Mouse (Mus musculus) hindbrain, embryonic 14.5 days (tissue): ENCODE measurements around the gene Dnajb2. TPM values are rescaled to one million over a fixed set of nuclear protein-coding genes. Genes with fewer than 3 reads are reported as not detected.

Source experiments
- ATAC-seq: fragments of 200-750 bp; cut with Nextera tagmentation; 2 replicates; pipeline ENCODE4 v1.8.0; 2017; ENCODE audit warnings: moderate number of reproducible peaks, mild to moderate bottlenecking, moderate TSS enrichment, moderate library complexity; ENCODE audit not compliant: low FRiP score
- DNase-seq: peaks from one replicate; pipeline ENCODE4 v3.0.0-alpha.2; 2015; ENCODE audit warnings: low spot score
- H3K27ac ChIP-seq: fragments of 300-500 bp; sonication (generic); 2 replicates; pipeline ENCODE4 v1.5.1; 2014; ENCODE audit warnings: mild to moderate bottlenecking, moderate library complexity
- H3K27me3 ChIP-seq: fragments of 300-500 bp; sonication (generic); 2 replicates; pipeline ENCODE4 v1.6.1; 2014; ENCODE audit warnings: mild to moderate bottlenecking, low read length, mixed read lengths; ENCODE audit not compliant: control insufficient read depth, insufficient read depth
- H3K36me3 ChIP-seq: fragments of 300-500 bp; sonication (generic); replicated peaks from 2 replicates; pipeline ENCODE4 v1.6.1; 2014; ENCODE audit not compliant: control insufficient read depth, insufficient read depth
- H3K4me1 ChIP-seq: fragments of 300-500 bp; sonication (generic); replicated peaks from 2 replicates; pipeline ENCODE4 v1.6.1; 2014; ENCODE audit warnings: antibody characterized with exemption, low read length, mixed read lengths; ENCODE audit not compliant: control insufficient read depth, insufficient read depth
- H3K4me2 ChIP-seq: fragments of 300-500 bp; sonication (generic); replicated peaks from 2 replicates; pipeline ENCODE4 v1.6.1; 2014; ENCODE audit warnings: mild to moderate bottlenecking, moderate library complexity
- H3K4me3 ChIP-seq: fragments of 300-500 bp; sonication (generic); replicated peaks from 2 replicates; pipeline ENCODE4 v1.5.1; 2014; ENCODE audit warnings: mild to moderate bottlenecking, low read length
- H3K9ac ChIP-seq: fragments of 300-500 bp; sonication (generic); 2 replicates; pipeline ENCODE4 v1.6.1; 2014
- H3K9me3 ChIP-seq: fragments of 300-500 bp; sonication (generic); 2 replicates; pipeline ENCODE4 v1.6.1; 2016; ENCODE audit warnings: low read length; ENCODE audit not compliant: control insufficient read depth
- WGBS: fragments of 180-500 bp; shearing (Covaris S2); extraction: QIAGEN DNeasy Blood & Tissue Kit; methylation state at CpG from one replicate; pipeline ENCODE4 v1.1.7; 2014; 5-methylcytosine and 5-hydroxymethylcytosine counted together
- polyA plus RNA-seq: library from polyadenylated mRNA; unstranded; fragments of >200 nt; fragmentation: Nextera tagmentation; extraction: Ambion mirVana; gene quantifications from 2 replicates; pipeline ENCODE4 v1.2.1, GENCODE M21; 2014

Gene Dnajb2
- 39.5 and 45.2 TPM in 2 replicates for polyA plus RNA-seq

- DNase-seq (peak; percentile 68), ATAC-seq (peak; percentile 89)
- Histone ChIP-seq H3K9me3 (no peaks in the 10 kb centered on the region), H3K27me3 (no peaks in the 10 kb centered on the region), H3K27ac (peak within 1 kb of the TSS; percentile 87), H3K4me3 (peak within 1 kb of the TSS; percentile 63), H3K4me2 (peak within 1 kb of the TSS; percentile 83), H3K36me3 (peaks cover 20% of the 10 kb centered on the region), H3K4me1 (peaks cover 15% of the 10 kb centered on the region), H3K9ac (peak within 1 kb of the TSS; percentile 85)
- 1% methylated on average over 64 of the region's 64 CpGs for WGBS
Observed at GRCm38 (mm10) chr1:75236117-75237050, at the start of gene Dnajb2. Dnajb2 (plus strand) TSS chr1:75236406.

- Histone ChIP-seq H3K9me3 (no peaks in the 10 kb centered on the region), H3K4me1 (peaks cover 13% of the 10 kb centered on the region), H3K9ac (no peak overlapping the region), H3K27ac (no peak overlapping the region), H3K36me3 (peaks cover 77% of the 10 kb centered on the region), H3K27me3 (no peaks in the 10 kb centered on the region), H3K4me2 (no peak overlapping the region), H3K4me3 (no peak overlapping the region)
- ATAC-seq (no peak), DNase-seq (no peak)
Observed at GRCm38 (mm10) chr1:75187126-75187525, 49.1 kb upstream of the Dnajb2 start.

GRCm38 (mm10) chr1:75187914-75188483 lies 48.2 kb upstream of the Dnajb2 start:
- Histone ChIP-seq H3K9me3 (no peaks in the 10 kb centered on the region), H3K36me3 (peaks cover 68% of the 10 kb centered on the region), H3K27me3 (no peaks in the 10 kb centered on the region), H3K4me2 (no peak overlapping the region), H3K4me3 (no peak overlapping the region), H3K27ac (no peak overlapping the region), H3K9ac (no peak overlapping the region), H3K4me1 (peaks cover 20% of the 10 kb centered on the region)
- DNase-seq = no peak
- WGBS = 98% methylated on average over 2 of the region's 2 CpGs
- no peak for ATAC-seq

- no peak for DNase-seq
- H3K36me3 ChIP-seq = peaks cover 49% of the 10 kb centered on the region
- H3K9ac ChIP-seq = 0 out of 2 replicates have a peak overlapping the region, but pooled peaks have one; percentile 89
- no peak for ATAC-seq
- H3K4me1 ChIP-seq = peaks cover 26% of the 10 kb centered on the region
- H3K27me3 ChIP-seq = no peaks in the 10 kb centered on the region
- WGBS = 76% methylated on average over 2 of the region's 2 CpGs
- no peak overlapping the region for H3K4me3 ChIP-seq
- no peak overlapping the region for H3K27ac ChIP-seq
- H3K4me2 ChIP-seq = peak overlapping the region; percentile 92
- H3K9me3 ChIP-seq = no peaks in the 10 kb centered on the region
Observed at GRCm38 (mm10) chr1:75190577-75190976, 45.6 kb upstream of the Dnajb2 start.

- Histone ChIP-seq H3K4me3 (peak overlapping the region; percentile 78), H3K27ac (peak overlapping the region; percentile 96), H3K9me3 (no peaks in the 10 kb centered on the region), H3K36me3 (peaks cover 49% of the 10 kb centered on the region), H3K4me2 (peak overlapping the region; percentile 92), H3K4me1 (peaks cover 26% of the 10 kb centered on the region), H3K27me3 (no peaks in the 10 kb centered on the region), H3K9ac (peak overlapping the region; percentile 89)
- no peak for ATAC-seq
- WGBS = 43% methylated on average over 5 of the region's 5 CpGs
- no peak for DNase-seq
Observed at GRCm38 (mm10) chr1:75191258-75191621, 45.0 kb upstream of the Dnajb2 start.

- WGBS = under 1% methylated on average over 54 of the region's 56 CpGs
- Histone ChIP-seq H3K9ac (peak within 1 kb of the TSS; percentile 89), H3K4me3 (peak within 1 kb of the TSS; percentile 78), H3K4me2 (peak within 1 kb of the TSS; percentile 99), H3K4me1 (peaks cover 26% of the 10 kb centered on the region), H3K36me3 (peaks cover 49% of the 10 kb centered on the region), H3K9me3 (no peaks in the 10 kb centered on the region), H3K27me3 (no peaks in the 10 kb centered on the region), H3K27ac (peak within 1 kb of the TSS; percentile 96)
- peak; percentile 93 for DNase-seq
- peak; percentile 99 for ATAC-seq
Observed at GRCm38 (mm10) chr1:75191622-75192402, 44.4 kb upstream of the Dnajb2 start, which contains the start of the genes Ankzf1 and Atg9a. Ankzf1 (plus strand) TSS chr1:75192151. Atg9a (minus strand) TSS chr1:75192196.

GRCm38 (mm10) chr1:75192452-75192851 lies 43.8 kb upstream of the Dnajb2 start:
- under 1% methylated on average over 19 of the region's 19 CpGs for WGBS
- Histone ChIP-seq H3K27me3 (no peaks in the 10 kb centered on the region), H3K4me1 (peaks cover 26% of the 10 kb centered on the region), H3K27ac (peak overlapping the region; percentile 88), H3K9ac (peak overlapping the region; percentile 82), H3K36me3 (peaks cover 48% of the 10 kb centered on the region), H3K9me3 (no peaks in the 10 kb centered on the region), H3K4me2 (peak overlapping the region; percentile 99), H3K4me3 (peak overlapping the region; percentile 78)
- DNase-seq (peak; percentile 28), ATAC-seq (no peak)

- no peaks in the 10 kb centered on the region for H3K9me3 ChIP-seq
- H3K4me2 ChIP-seq = no peak overlapping the region
- no peaks in the 10 kb centered on the region for H3K4me1 ChIP-seq
- H3K27me3 ChIP-seq = no peaks in the 10 kb centered on the region
- 90% methylated on average over 1 of the region's 1 CpGs for WGBS
- no peak overlapping the region for H3K4me3 ChIP-seq
- no peak for ATAC-seq
- peaks cover 31% of the 10 kb centered on the region for H3K36me3 ChIP-seq
- DNase-seq = no peak
- no peak overlapping the region for H3K9ac ChIP-seq
- no peak overlapping the region for H3K27ac ChIP-seq
Observed at GRCm38 (mm10) chr1:75201236-75201635, 35.0 kb upstream of the Dnajb2 start.
